Mouse (Mus musculus) heart, postnatal 0 days (tissue): ENCODE measurements around the gene Tcf3.

Source experiments
- CTCF ChIP-seq: IDR thresholded peaks from 2 replicates; pipeline ENCODE4 v1.5.1; 2016; ENCODE audit warnings: antibody characterized with exemption, control low read depth, low read depth
- EP300 ChIP-seq: IDR thresholded peaks from 2 replicates; pipeline ENCODE4 v1.6.1; 2016; ENCODE audit warnings: antibody characterized with exemption, low read depth

DNA sequence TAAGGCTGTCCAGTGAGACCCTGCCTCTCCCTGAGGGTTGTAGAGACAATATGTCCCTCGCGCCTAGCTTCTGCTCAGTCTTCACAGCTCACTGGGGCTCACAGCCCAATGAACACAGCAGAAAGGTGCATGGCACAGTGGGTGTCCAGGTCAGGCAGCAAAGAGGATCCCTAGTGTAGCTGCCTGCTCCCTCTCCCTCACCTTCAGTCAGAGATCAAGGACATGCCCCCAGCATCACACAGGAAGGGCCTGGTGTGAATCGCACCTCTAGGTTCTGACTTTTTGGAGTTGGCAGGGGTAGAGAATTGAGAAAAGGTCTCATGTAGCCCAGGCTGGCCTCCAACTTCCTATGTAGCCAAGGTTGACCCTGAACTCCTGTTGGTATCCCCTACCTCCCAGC lies 1.4 kb upstream of the Tcf3 start:
- TF ChIP-seq CTCF (no peak), EP300 (no peak)
